Mouse (Mus musculus) cerebral cortex, adult 2 months (tissue): Measurements from ENCODE around the gene Zfp92.

Experiments used
- WGBS: fragments of 180-500 bp; shearing (Covaris S2); methylation state at CpG from one replicate; pipeline ENCODE4 v1.1.7; 2018; 5-methylcytosine and 5-hydroxymethylcytosine counted together

Gene Zfp92

GRCm38 (mm10) chrX:73410880-73411517 is at the start of gene Zfp92:
Gene Zfp92 (plus strand): TSS chrX:73411096.
- WGBS, result 11% methylated on average over 20 of the region's 20 CpGs

- WGBS, result 32% methylated on average over 6 of the region's 6 CpGs
Measured at GRCm38 (mm10) chrX:73384419-73384818, 26.5 kb upstream of the Zfp92 start.

GRCm38 (mm10) chrX:73384924-73385323 is 26.0 kb upstream of the Zfp92 start:
- 32% methylated on average over 1 of the region's 1 CpGs for WGBS

GRCm38 (mm10) chrX:73391481-73391880 is 19.4 kb upstream of the Zfp92 start:
- 86% methylated on average over 4 of the region's 4 CpGs for WGBS

GRCm38 (mm10) chrX:73396446-73396845 is 14.4 kb upstream of the Zfp92 start:
- WGBS, result 85% methylated on average over 1 of the region's 1 CpGs

GRCm38 (mm10) chrX:73398636-73399035 is 12.3 kb upstream of the Zfp92 start, which contains the start of gene Gm18336:
Gene Gm18336 (minus strand): TSS chrX:73398736.
- WGBS, result 85% methylated on average over 2 of the region's 2 CpGs

GRCm38 (mm10) chrX:73400951-73401350 is 9.9 kb upstream of the Zfp92 start:
- WGBS, result 95% methylated on average over 16 of the region's 20 CpGs

GRCm38 (mm10) chrX:73401616-73402015 is 9.3 kb upstream of the Zfp92 start:
- WGBS, result 97% methylated on average over 12 of the region's 12 CpGs

GRCm38 (mm10) chrX:73412767-73413166 is 1.9 kb downstream of the Zfp92 start:
- 50% methylated on average over 1 of the region's 1 CpGs for WGBS

- WGBS, result 74% methylated on average over 2 of the region's 2 CpGs
Measured at GRCm38 (mm10) chrX:73430036-73430435, 19.1 kb downstream of the Zfp92 start.

- 74% methylated on average over 5 of the region's 5 CpGs for WGBS
Measured at GRCm38 (mm10) chrX:73432850-73433249, 22.0 kb downstream of the Zfp92 start.

GRCm38 (mm10) chrX:73435252-73435651 is 24.4 kb downstream of the Zfp92 start, which contains the start of gene Trex2:
Gene Trex2 (minus strand): TSS chrX:73435344.
- 81% methylated on average over 10 of the region's 11 CpGs for WGBS

GRCm38 (mm10) chrX:73441428-73441827 is 30.5 kb downstream of the Zfp92 start:
- WGBS, result 49% methylated on average over 2 of the region's 2 CpGs

- WGBS, result 19% methylated on average over 2 of the region's 2 CpGs
Measured at GRCm38 (mm10) chrX:73451949-73452348, 41.1 kb downstream of the Zfp92 start.

- WGBS, result 3% methylated on average over 26 of the region's 26 CpGs
Measured at GRCm38 (mm10) chrX:73458877-73459392, 48.0 kb downstream of the Zfp92 start, which contains the start of gene Haus7. Gene Haus7 (minus strand): TSS chrX:73459044.

GRCm38 (mm10) chrX:73460792-73461191 is 49.9 kb downstream of the Zfp92 start:
- WGBS, result 73% methylated on average over 4 of the region's 4 CpGs

- 28% methylated on average over 9 of the region's 9 CpGs for WGBS
Measured at GRCm38 (mm10) chrX:73465483-73466186, 54.7 kb downstream of the Zfp92 start.

GRCm38 (mm10) chrX:73467446-73468241 is 56.7 kb downstream of the Zfp92 start:
- 61% methylated on average over 5 of the region's 5 CpGs for WGBS

- WGBS, result 64% methylated on average over 3 of the region's 3 CpGs
Measured at GRCm38 (mm10) chrX:73468330-73468729, 57.4 kb downstream of the Zfp92 start.

- WGBS, result 60% methylated on average over 1 of the region's 1 CpGs
Measured at GRCm38 (mm10) chrX:73468752-73469151, 57.9 kb downstream of the Zfp92 start.

- 97% methylated on average over 3 of the region's 3 CpGs for WGBS
Measured at GRCm38 (mm10) chrX:73471764-73472163, 60.9 kb downstream of the Zfp92 start.
